Mouse (Mus musculus): ENCODE data around the gene Zfp324.

The Zfp324 gene

DNA sequence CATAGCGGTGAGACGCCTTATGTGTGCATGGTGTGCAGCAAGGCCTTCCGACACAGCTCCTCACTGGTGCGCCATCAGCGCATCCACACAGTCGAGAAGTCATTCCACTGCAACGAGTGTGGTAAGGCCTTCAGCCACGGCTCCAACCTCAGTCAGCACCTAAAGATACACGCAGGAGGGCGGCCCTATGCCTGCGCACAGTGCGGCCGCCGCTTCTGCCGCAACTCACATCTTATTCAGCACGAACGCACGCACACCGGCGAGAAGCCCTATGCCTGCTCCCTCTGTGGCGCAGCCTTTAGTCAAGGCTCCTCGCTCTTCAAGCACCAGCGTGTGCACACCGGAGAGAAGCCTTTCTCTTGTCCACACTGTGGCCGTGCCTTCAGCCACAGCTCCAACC, 5.3 kb downstream of the Zfp324 start:
- no peak for DNase-seq

DNA sequence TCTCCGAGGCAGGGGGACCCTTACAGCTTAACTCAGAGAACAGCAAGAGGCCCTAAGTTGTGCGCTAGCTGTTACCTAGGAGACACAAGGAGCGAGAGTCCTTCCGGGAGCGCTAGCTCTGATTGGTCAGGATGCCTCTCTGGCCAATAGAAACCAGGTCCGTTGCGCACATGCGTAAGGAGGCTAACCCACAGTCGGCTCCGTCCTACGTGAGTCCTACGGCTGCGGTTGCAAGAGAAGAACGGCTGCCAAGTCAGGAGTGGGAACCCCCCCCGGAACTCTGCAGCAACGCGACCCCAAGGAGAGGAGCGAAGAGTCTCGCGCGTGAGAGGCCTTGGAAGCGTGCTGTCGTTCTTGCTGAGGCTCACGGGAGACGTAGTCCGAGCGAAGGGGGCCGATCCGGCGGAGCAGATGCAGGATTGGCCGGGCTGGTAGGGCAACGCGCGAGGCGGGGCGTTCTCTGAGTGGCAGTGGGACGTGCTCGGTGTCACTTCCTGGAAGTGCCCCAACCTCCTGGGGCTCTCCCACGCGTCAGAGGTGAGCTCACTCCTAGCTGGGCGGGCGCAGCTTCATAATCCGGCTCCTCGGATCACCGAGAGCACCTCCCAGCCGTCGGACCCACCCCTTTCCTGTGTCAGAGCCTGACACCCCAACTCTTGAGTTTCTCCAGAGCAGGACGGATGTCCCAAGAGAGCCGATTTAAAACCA, 12.2 kb downstream of the Zfp324 start, which contains the start of gene Zfp446:
TSS of gene Zfp446 (plus strand) at position 167 of the 708 bp plus-strand sequence.
- DNase-seq: peak; percentile 100

DNA sequence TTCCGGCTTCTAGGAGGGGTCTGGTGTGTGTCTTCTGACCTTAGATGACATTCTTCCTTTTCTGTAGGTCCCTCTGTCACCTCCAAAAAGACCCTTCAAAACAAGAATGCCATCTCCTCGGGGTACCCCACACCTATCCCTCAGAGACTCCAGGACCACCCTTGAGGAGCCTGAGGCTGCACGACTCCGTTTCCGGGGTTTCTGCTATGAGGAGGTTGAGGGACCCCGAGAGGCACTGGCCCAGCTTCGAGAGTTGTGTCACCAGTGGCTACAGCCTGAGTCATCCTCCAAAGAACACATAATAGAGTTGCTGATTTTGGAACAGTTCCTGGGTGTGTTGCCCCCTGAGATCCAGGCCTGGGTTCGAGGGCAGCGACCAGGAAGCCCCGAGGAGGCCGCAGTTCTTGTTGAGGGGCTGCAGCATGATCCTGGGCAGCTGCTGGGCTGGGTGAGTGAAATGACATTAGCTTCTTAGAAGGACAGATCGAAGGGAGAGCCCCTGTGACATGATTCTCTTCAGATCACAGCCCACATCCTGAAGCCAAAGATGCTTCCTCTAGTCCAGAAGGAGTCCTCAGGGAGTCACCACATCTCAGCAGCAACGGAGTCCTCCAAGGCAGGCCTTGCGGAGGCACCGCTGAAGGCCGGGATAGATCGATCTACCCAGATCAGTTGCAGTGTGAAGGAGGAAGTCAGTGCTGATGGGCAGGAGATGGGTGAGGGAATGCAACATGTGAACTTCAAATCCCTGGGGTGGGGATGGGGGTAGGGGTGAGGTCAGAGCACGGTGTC, 13.5 kb downstream of the Zfp324 start:
- peak; percentile 93 for DNase-seq

DNA sequence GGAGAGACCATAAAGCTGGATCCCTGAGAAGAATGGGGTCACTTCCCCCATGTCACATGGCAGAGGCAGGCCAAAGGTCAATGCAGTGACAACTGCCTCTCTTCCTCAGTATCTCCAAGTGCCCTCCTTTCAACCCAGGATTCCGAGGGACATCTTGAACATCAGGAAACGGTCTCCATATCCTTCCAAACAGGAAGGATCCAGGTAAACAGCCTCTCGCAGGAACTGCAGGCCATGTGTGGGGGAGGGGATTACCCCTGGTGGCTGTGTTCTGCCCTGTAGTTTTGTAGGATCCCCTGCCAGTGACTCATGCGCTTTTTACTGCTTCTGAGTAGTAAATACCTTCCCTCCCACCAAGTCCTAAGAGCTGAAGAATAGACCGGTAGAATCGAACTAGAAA, 14.1 kb downstream of the Zfp324 start:
- DNase-seq: no peak

GRCm38 (mm10) chr7:12980291-12980690, 14.7 kb downstream of the Zfp324 start:
- DNase-seq: no peak

- DNase-seq: no peak
These were observed 20.1 kb downstream of the Zfp324 start for GRCm38 (mm10) chr7:12985724-12986123.

GRCm38 (mm10) chr7:12986906-12987305, 21.3 kb downstream of the Zfp324 start:
- no peak for DNase-seq

- no peak for DNase-seq
These were observed 22.0 kb downstream of the Zfp324 start for GRCm38 (mm10) chr7:12987409-12988189.

- DNase-seq: no peak
These were observed 26.6 kb downstream of the Zfp324 start for GRCm38 (mm10) chr7:12992222-12992621.

DNA sequence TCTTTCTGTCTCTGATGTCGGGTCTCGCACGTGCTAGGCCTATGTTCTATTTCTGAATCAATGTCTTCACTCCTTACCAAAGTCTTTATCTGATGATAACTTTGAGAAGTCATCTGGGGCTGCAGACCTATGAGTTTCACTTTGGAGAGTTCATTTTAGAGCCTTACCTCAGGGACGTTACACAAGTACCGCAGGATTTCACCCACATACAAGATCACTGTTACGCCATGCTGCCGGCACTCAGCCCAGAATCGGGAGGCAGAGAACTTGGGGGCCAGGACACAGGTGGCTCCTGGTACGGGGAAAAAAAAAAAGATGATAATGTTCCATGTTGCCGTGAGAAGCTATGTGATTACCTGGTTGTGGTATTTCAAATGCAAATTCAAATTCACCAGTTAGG, 27.5 kb downstream of the Zfp324 start:
- no peak for DNase-seq

DNA sequence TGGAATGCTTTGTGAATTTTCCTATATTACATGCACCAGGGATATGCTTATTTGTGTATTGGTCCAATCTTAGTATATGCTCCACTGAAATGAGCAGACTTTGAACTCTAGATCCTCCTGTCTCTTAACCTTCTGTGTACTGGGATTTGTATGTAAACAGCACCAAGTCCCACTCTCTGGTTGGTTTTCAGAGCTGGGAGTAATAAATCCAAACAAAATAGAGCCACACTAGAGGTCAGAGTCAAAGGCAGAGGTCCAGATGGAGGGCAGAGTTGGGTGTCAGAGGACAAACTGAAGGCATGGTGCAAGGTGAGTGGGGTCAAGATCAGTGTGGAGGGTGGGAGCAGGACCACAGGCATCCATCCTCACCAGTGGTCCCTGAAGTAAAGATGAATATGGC, 30.2 kb downstream of the Zfp324 start:
- DNase-seq: no peak

DNA sequence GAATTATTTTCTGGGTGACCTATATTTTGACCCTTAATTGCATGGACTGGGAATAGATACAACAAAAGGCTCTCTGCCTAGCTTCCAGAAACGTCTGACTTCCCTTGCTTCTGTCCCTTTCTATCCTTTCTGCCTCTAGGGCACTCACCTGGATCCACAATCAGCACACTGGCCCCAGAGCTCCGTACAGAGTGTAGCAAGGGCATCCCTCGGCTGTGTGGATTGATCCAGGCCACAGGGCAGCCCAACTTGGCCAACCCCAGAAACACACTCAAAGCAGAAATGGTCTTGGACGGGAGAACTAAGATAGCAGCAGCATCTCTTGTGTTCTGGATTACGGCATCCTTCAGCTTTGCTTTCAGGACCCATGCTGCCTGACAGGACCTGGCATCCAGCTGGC, 31.6 kb downstream of the Zfp324 start:
- DNase-seq: no peak

DNA sequence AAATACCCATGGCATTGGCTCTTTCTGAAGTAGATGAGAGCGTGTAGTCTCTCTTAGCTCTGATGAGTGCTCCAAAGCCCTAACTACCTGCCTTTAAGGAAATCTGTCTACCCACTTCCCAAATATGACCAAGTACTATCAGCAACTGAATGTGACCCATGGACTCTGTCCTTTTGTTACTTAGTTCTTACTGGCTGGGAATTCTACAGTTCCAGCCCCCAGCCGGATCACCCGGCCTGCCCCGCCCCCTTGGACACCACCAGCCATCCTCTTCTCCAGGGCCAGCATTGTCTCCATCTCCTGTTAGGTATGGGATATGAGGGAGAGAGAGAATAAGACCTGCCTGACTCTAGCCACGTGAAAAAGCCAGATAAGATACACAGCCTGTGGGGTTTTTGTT, 32.4 kb downstream of the Zfp324 start, which contains the start of gene Slc27a5:
TSS of gene Slc27a5 (minus strand) at position 140 of the 400 bp plus-strand sequence.
- DNase-seq: no peak

DNA sequence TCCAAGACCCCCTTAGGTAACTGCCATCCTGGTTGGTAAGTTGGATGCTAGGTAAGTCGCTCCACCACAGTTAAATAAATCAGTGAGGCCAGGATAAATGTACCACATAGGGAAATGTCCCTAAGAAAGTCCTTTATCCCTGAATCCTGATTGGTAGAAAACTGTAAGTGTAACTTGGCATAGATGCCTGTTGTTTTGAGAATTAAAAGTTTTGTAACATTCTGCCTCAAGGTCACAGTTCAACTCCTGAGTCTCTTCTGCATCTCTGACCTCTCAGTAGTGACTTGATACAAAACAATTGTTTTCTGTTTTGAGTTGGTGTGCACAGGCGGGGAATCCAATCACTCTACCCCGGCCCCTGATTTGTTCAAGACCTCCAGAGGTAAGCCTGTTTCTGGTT, 33.2 kb downstream of the Zfp324 start, which contains the start of gene Trim28:
TSS of gene Trim28 (plus strand) at position 264 of the 400 bp plus-strand sequence.
- no peak for DNase-seq

- no peak for DNase-seq
These were observed 35.9 kb downstream of the Zfp324 start for GRCm38 (mm10) chr7:13001584-13001983.

- DNase-seq: no peak
These were observed 37.7 kb downstream of the Zfp324 start for GRCm38 (mm10) chr7:13003380-13003779.

GRCm38 (mm10) chr7:13006011-13006410, 40.4 kb downstream of the Zfp324 start:
- DNase-seq: peak; percentile 90

DNA sequence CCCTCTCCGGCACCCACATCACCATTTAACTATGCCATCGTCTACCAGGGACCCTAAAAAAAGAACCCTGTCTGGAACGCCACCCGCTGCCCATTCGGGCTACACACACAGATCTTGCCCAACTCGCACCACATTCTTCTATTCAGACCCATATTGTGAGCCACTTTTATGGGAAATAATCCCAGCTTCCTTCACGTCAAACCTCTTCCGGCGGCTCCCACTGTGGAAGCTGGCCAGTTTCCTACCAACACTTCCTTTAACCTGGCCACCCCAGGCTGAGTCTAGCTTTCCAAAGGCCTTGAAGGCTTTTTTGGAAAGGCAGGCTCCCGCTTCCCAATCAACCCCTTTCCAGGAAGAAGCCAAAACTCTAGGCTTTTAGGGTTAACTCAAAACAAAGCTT, 40.9 kb downstream of the Zfp324 start:
- peak; percentile 90 for DNase-seq

DNA sequence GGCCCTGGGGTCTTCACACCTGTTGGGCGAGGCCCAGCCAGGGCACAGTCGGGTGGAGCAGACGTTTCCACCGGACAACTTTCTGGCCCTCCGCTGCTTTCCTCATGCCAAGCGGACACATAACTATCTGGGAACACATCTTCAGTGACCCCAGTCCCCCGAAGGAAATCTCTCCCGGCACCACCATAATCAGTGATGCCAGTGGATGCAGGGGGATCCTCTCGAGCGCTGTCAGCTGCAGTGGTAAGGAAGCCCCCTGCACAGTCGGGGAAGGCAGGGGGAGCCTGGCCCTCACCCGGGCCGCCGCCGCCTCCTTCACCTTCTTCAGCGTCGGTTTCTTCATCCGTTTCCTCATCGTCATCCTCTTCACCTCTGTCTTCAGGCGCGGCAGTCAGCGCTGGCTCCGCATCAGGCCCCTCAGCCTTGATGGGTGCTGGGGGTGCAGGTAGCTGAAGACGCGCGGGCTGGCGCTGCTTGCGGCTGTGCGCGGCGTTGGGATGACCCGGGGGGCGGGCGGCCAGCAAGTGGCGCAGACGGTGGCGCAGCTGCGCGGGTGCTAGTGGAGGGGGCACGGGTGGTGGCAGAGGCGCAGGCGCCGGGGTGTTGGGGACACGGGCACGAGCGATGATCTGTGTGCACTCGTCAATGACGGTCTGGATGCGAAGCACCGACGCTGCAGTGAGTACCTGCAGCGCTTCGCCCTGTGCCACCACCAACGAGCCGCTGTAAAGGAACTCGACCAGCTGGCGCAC, 41.9 kb downstream of the Zfp324 start:
- DNase-seq: peak; percentile 92

DNA sequence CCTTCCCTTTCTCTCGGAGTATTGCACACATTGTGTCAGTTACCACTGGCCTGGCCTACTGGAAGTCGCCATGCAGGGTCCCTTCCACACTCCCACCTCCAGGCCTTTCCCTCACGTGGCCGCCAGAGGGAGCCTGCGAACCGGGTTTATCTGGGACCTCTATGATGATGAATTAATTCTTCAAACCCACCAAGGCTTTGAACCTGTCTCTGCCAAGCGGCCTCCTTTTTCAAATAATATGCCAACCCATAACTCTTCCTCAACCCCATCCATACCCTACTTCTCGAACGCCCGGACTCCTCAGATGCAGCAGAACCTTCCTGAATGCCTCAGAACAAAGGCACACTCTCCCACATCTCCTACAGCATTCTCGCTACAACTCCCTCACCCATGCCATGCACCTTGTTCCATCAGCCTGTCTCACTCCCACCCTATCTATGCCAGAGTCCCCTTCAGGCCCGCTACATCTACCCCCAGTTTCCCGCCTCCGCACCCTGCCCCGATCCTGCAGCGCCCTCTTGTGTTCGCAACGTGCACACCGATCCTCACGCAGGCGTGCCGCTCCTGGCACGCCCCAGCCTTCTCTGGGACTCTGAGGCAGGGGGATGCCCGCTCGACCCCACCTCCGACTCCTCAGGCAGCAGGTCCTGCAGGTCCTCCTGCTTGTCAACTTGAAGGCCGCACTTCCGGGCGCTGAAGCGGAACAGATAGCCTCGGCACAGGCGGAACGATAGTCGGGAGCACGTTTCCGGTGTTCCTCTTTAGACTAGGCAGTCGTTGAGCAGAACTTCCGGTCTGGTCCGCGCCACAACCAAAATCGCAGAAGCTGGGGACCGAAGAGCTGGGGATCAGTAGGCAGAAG, 43.7 kb downstream of the Zfp324 start:
- DNase-seq: peak; percentile 99
